Mouse (Mus musculus) forelimb bud, embryonic 11.5 days (tissue): ENCODE results near the gene Gm49388.
A peak's percentile ranks its signal among the peaks of the same experiment; 100 is the strongest.
"Not testable (repeated sequence)": the region's sequence is repeated elsewhere in the genome, so short reads cannot be mapped to it uniquely, and the experiment has no call there.

Experiments used
- DNase-seq: peaks from one replicate; pipeline ENCODE4 v3.0.0-alpha.2; 2012; ENCODE audit warnings: low read depth, low spot score

Gm49388 gene

GRCm38 (mm10) chr7:127767671-127768345 is 17.6 kb upstream of the Gm49388 start:
- DNase-seq: no peak

- no peak for DNase-seq
These were observed 16.9 kb upstream of the Gm49388 start for GRCm38 (mm10) chr7:127768346-127768996.

DNA sequence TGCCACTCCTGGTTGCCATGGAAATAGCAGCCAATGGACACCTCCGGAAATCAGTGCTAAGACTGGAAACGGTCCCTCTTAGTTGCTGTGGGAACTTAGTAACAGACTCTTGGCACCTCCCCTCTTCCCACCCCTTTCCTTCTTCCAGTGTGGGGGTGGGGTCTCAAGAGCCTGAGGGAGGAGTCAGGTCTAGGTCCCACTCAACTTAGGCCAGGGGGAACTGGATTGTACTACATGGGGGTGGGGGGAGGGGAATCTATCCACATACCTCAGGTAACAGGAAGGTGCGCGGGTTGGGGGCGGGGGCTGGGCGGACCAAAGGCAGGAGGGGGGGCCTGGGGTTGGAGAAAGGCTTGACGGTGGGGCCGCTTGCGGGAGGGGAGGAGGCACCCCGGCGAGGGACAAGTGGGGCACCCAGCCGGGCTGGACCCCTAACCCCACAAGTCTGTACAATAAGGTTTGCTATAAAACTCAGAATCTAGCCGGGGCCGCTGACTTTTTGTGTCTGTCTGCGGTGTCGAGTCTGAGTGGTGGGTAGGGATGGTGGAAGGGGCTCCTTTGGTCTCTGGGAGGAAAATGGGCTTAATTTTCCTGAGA is 16.3 kb upstream of the Gm49388 start:
- peak; percentile 97 for DNase-seq

DNA sequence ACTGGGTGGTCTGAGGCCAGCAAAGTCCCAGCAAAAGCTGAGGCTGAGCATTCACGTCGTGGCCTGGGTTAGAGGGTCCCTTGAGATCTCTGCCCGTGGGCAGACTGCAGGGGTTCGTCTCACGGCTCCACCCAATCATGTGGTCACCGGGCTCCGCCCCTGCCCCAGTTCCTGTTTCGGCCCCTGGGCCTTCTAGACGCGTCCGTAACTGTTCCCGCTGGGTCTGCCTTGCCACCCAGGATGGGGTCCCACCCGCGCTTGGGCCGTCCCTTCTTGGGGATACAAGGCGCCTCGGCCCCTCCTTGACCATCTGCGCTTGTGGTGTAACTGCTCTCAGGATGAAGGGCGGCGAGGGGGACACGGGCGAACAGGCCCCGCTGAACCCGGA is 15.8 kb upstream of the Gm49388 start, which contains the start of gene Orai3:
TSS of gene Orai3 (plus strand) at position 165 of the 388 bp plus-strand sequence.
- peak; percentile 82 for DNase-seq

DNA sequence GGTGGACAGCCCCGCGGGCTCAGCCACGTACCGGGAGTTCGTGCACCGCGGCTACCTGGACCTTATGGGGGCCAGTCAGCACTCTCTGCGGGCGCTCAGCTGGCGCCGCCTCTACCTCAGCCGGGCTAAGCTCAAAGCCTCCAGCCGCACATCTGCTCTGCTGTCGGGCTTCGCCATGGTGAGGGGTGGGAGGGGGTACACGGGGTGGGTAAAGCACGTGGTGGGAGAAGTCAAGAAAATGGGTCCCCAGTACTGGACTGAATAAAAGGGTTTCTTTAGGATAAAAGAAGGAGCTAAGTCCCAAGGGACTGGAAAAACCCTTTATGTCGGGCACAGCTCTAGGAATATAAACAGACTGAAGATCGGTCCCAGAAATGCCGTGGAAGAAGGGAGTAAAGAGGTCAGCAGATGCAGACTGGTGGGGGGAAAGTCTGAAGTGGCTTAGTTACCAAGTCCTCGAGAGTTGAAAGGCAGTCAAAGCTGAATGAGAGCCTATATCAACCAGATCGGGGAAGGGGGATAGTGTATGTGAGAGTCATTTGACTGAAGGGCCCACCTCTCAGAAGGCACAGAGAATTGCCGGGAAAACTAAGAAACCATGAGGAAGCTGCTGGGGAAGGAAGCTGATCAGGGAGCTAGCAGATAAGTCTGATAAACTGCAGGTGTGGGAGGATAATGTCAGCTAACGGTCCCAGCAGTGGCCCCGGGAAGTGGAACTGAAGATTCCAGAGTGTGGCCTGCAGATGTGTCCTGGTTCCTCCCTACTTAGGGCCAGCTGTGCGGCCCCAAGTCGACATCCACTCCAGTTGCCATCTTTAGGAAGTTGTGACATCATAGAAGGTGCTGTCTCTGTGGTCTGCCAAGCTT is 15.1 kb upstream of the Gm49388 start:
- DNase-seq: no peak

GRCm38 (mm10) chr7:127771262-127771661 is 14.1 kb upstream of the Gm49388 start:
- DNase-seq: no peak

- no peak for DNase-seq
These were observed 13.3 kb upstream of the Gm49388 start for GRCm38 (mm10) chr7:127772080-127772479.

DNA sequence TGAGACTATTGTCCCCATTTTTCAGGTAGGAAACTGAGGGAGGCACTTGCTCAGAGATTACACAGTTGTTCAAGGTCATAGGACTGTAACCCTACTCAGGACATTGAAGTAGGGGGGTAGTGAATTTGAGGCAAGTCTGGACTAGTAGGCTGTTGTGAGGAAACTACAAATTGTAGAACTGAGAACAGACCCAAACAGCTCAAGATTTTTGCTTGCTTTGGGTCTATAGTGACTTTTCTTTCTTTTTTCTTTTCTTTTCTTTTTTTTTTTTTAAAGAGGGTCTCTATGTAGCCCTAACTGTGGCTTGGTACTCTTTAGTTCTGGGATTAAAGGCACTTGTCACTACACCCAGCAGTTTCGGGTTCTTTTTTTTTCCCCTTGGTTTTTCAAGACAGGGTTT is 12.9 kb upstream of the Gm49388 start:
- no peak for DNase-seq

- DNase-seq: peak; percentile 82
These were observed 11.6 kb upstream of the Gm49388 start for GRCm38 (mm10) chr7:127773664-127774384.

DNA sequence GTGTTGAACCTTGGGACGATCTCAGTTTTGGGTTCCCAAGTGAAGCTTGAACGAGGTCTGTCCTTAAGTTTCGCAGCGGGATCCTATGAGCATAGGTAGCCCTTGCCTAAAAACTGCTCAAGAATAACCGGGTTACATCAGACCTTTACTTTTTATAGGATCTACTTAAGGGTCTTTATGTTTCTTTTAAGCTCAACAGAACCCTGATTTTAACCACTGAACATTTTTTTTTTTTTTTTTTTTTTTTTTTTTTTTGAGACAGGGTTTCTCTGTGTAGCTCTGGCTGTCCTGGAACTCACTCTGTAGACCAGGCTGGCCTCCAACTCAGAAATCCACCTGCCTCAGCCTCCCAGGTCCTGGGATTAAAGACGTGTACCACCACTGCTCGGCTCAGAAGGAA is 9.6 kb upstream of the Gm49388 start:
- DNase-seq: not testable (repeated sequence)

DNA sequence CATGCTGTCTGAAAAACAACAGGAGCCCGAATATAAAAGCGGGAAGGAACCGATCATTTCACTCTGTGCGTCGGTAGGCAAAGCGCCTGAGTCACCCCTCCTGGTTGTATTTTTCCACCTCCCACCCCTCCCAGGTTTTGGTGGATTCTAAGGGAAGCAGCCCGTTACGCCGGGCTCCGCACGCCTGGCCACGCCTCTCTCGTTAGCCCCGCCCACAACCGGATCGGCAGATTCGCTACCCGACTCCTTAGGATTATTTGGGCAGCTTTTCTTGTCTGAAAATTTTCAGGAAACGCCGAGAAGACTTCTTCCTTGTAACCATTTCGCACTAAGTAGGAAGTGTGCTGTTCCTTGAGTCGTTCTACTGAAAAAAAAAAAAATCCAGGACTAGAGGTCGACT is 9.0 kb upstream of the Gm49388 start, which contains the start of gene Setd1a:
TSS of gene Setd1a (plus strand) at position 245 of the 400 bp plus-strand sequence.
- peak; percentile 81 for DNase-seq

DNA sequence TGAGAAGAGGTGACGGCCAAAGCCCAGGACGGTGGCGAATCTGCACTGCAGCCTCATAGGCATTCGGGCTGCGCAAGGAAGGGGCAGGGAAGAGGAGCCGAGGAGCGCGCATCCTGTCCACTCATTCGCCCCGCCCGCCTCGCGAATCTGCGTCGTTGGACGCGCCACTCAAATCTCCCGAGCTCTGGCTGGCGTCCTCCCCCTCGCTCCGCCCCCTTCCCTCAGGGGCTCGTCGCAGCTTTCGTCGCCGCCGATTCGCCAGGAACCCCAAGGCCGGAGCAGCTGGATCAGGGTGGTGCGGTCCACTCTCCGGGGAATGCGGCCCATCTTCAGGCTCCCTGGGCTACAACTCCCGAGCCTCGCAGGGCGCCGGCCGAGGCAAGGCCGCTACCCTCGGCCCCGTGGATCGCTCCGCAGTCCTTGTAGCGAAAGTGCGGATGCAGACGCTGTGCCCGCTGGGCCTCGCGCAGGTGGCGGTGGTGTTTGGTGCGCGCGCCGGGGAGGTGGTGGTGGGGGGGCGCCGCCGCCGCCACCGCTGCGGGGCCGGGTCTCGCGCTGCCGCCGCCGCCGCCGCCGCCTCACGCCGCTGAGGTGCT is 8.4 kb upstream of the Gm49388 start:
- peak; percentile 95 for DNase-seq

- peak; percentile 58 for DNase-seq
These were observed 7.7 kb upstream of the Gm49388 start for GRCm38 (mm10) chr7:127777474-127778266.

GRCm38 (mm10) chr7:127778350-127778749 is 7.1 kb upstream of the Gm49388 start:
- DNase-seq: no peak

GRCm38 (mm10) chr7:127797076-127797845 is 11.9 kb downstream of the Gm49388 start:
- DNase-seq: no peak

GRCm38 (mm10) chr7:127798591-127798990 is 13.2 kb downstream of the Gm49388 start:
- no peak for DNase-seq

GRCm38 (mm10) chr7:127799211-127799610 is 13.8 kb downstream of the Gm49388 start:
- no peak for DNase-seq

DNA sequence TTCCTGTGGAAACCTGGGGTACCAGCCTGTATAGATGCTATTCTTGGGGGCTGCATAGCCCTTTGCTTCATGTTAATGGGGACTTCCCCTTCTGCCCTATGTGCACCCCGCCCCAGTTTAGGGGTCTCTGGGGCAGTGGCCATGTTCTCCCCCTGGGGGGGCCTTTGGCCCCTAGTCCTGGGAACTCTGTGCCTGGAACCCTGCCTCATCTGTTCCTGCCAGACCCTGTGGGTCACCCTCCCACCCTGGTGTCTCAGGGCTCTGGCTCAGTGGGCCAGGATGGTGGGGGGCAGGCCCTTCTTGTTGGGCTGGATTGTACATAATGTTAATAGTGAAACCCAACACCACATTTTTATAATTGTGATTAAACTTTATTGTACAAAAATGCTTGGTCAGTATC is 14.3 kb downstream of the Gm49388 start:
- no peak for DNase-seq

- DNase-seq: peak; percentile 92
These were observed 15.1 kb downstream of the Gm49388 start, which contains the start of gene Hsd3b7 for GRCm38 (mm10) chr7:127800435-127801009. Gene Hsd3b7 (plus strand): TSS chr7:127800604.
